Mouse (Mus musculus) stomach, embryonic 16.5 days (tissue): ENCODE results near the gene Stx1b. TPM values are rescaled to one million over a fixed set of nuclear protein-coding genes. Genes with fewer than 3 reads are reported as not detected.

Source experiments
- ATAC-seq: fragments of 200-750 bp; cut with Nextera tagmentation; 2 replicates; pipeline ENCODE4 v1.8.0; 2017; ENCODE audit warnings: moderate number of reproducible peaks, moderate TSS enrichment; ENCODE audit not compliant: insufficient read depth, low FRiP score
- H3K27ac ChIP-seq: fragments of 300-500 bp; sonication (generic); 2 replicates; pipeline ENCODE4 v1.5.1; 2014; ENCODE audit warnings: low read length
- H3K27me3 ChIP-seq: fragments of 300-500 bp; sonication (generic); 2 replicates; pipeline ENCODE4 v1.6.1; 2014; ENCODE audit warnings: low read length, control low read depth, mixed read lengths; ENCODE audit not compliant: control insufficient read depth, insufficient read depth
- H3K36me3 ChIP-seq: fragments of 300-500 bp; sonication (generic); 2 replicates; pipeline ENCODE4 v1.6.1; 2014; ENCODE audit warnings: low read length; ENCODE audit not compliant: control insufficient read depth, insufficient read depth
- H3K4me1 ChIP-seq: fragments of 300-500 bp; sonication (generic); 2 replicates; pipeline ENCODE4 v1.6.1; 2014; ENCODE audit warnings: low read length, control low read depth, mixed read lengths; ENCODE audit not compliant: control insufficient read depth, insufficient read depth
- H3K4me2 ChIP-seq: fragments of 300-500 bp; sonication (generic); 2 replicates; pipeline ENCODE4 v1.6.1; 2014; ENCODE audit warnings: low read depth, low read length, mixed read lengths
- H3K4me3 ChIP-seq: fragments of 300-500 bp; sonication (generic); replicated peaks from 2 replicates; pipeline ENCODE4 v1.5.1; 2014; ENCODE audit warnings: mild to moderate bottlenecking, low read length
- H3K9ac ChIP-seq: fragments of 300-500 bp; sonication (generic); 2 replicates; pipeline ENCODE4 v1.6.1; 2014; ENCODE audit warnings: low read length
- H3K9me3 ChIP-seq: fragments of 300-500 bp; sonication (generic); replicated peaks from 2 replicates; pipeline ENCODE4 v1.6.1; 2016; ENCODE audit warnings: low read length, control low read depth; ENCODE audit not compliant: control insufficient read depth
- WGBS: fragments of 180-500 bp; shearing (Covaris S2); extraction: QIAGEN DNeasy Blood & Tissue Kit; methylation state at CpG from one replicate; pipeline ENCODE4 v1.1.7; 2014; 5-methylcytosine and 5-hydroxymethylcytosine counted together
- polyA plus RNA-seq: library from polyadenylated mRNA; unstranded; fragments of >200 nt; fragmentation: Nextera tagmentation; extraction: Ambion mirVana; gene quantifications from 2 replicates; pipeline ENCODE4 v1.2.1, GENCODE M21; 2015

The Stx1b gene
- polyA plus RNA-seq, 1 experiment from 2014 or later: 3.6 TPM

- Histone ChIP-seq H3K9me3 (no peaks in the 10 kb centered on the region), H3K4me3 (no peak overlapping the region), H3K9ac (no peak overlapping the region), H3K4me2 (no peak overlapping the region), H3K4me1 (peaks cover 3% of the 10 kb centered on the region; the same call in 1 of the 2 replicates), H3K36me3 (no peaks in the 10 kb centered on the region), H3K27ac (no peak overlapping the region), H3K27me3 (no peaks in the 10 kb centered on the region)
- ATAC-seq: no peak
- WGBS: 85% methylated on average over 3 of the region's 3 CpGs
These were observed 12.1 kb downstream of the Stx1b start for GRCm38 (mm10) chr7:127812292-127812691.

DNA sequence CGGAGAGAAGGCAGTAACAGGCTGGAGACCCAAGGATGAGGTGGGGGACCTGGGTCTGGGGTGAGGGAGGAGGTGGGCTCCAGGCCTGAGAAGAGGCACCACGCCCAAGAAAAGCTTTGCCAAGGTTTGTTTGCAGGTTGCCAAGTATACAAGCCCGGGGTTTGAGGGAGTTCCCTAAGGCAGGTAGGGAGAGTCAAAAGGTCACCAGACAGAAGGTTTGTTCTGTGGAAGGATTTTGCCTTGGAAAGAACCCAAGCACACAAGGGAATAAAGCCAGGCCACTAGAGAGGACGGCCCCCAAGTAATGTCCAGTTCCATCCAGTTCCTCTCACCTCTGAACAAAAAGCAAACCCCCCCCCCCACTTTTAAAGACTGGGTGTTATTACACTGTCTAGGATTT is 13.1 kb downstream of the Stx1b start:
- Histone ChIP-seq H3K4me3 (no peak overlapping the region), H3K27ac (no peak overlapping the region), H3K4me1 (peaks cover 3% of the 10 kb centered on the region; the same call in 1 of the 2 replicates), H3K36me3 (no peaks in the 10 kb centered on the region), H3K4me2 (no peak overlapping the region), H3K9ac (no peak overlapping the region), H3K27me3 (no peaks in the 10 kb centered on the region), H3K9me3 (no peaks in the 10 kb centered on the region)
- 79% methylated on average over 4 of the region's 4 CpGs for WGBS
- ATAC-seq: no peak

- no peaks in the 10 kb centered on the region for H3K27me3 ChIP-seq
- 0 out of 2 replicates have a peak, but pooled peaks cover under 1% of the 10 kb centered on the region for H3K4me1 ChIP-seq
- no peaks in the 10 kb centered on the region for H3K36me3 ChIP-seq
- WGBS: 80% methylated on average over 10 of the region's 10 CpGs
- no peak overlapping the region for H3K27ac ChIP-seq
- H3K9me3 ChIP-seq: no peaks in the 10 kb centered on the region
- ATAC-seq: no peak
- no peak overlapping the region for H3K9ac ChIP-seq
- H3K4me3 ChIP-seq: no peak overlapping the region
- no peak overlapping the region for H3K4me2 ChIP-seq
These were observed 13.7 kb downstream of the Stx1b start for GRCm38 (mm10) chr7:127810650-127811049.

DNA sequence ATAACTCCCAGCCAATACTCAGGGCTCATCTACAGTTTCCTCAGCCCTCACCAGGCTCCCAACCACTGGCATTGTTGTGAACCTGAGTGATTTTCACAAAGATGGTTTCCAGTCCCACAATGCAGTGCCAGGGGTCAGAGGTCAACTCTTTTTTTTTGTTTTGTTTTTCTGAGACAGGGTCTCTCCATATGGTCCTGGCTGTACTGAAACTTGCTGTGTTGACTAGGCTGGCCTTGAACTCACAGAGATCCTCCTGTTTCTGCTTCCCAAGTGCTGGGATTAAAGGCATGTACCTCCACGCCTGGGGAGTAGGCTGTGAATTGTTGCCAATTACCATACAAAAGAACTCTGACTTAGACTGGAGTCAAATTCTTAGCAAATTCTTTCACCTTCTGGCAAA is 14.5 kb downstream of the Stx1b start:
- WGBS: 84% methylated on average over 1 of the region's 1 CpGs
- Histone ChIP-seq H3K9ac (no peak overlapping the region), H3K27me3 (no peaks in the 10 kb centered on the region), H3K9me3 (no peaks in the 10 kb centered on the region), H3K4me3 (no peak overlapping the region), H3K4me2 (no peak overlapping the region), H3K27ac (no peak overlapping the region), H3K36me3 (no peaks in the 10 kb centered on the region), H3K4me1 (0 out of 2 replicates have a peak, but pooled peaks cover 3% of the 10 kb centered on the region)
- ATAC-seq: no peak

GRCm38 (mm10) chr7:127808821-127809220 is 15.5 kb downstream of the Stx1b start:
- Histone ChIP-seq H3K27me3 (no peaks in the 10 kb centered on the region), H3K9me3 (no peaks in the 10 kb centered on the region), H3K9ac (no peak overlapping the region), H3K4me3 (no peak overlapping the region), H3K27ac (no peak overlapping the region), H3K36me3 (no peaks in the 10 kb centered on the region), H3K4me1 (0 out of 2 replicates have a peak, but pooled peaks cover 3% of the 10 kb centered on the region), H3K4me2 (no peak overlapping the region)
- 65% methylated on average over 5 of the region's 5 CpGs for WGBS
- no peak for ATAC-seq

- peaks cover 10% of the 10 kb centered on the region for H3K36me3 ChIP-seq
- 91% methylated on average over 17 of the region's 17 CpGs for WGBS
- no peaks in the 10 kb centered on the region for H3K27me3 ChIP-seq
- no peak overlapping the region for H3K4me2 ChIP-seq
- no peak for ATAC-seq
- no peak overlapping the region for H3K4me3 ChIP-seq
- H3K9me3 ChIP-seq: no peaks in the 10 kb centered on the region
- peaks cover 9% of the 10 kb centered on the region; the same call in 1 of the 2 replicates for H3K4me1 ChIP-seq
- H3K27ac ChIP-seq: no peak overlapping the region
- H3K9ac ChIP-seq: no peak overlapping the region
These were observed 22.0 kb downstream of the Stx1b start for GRCm38 (mm10) chr7:127802313-127802712.

- Histone ChIP-seq H3K27me3 (no peaks in the 10 kb centered on the region), H3K36me3 (peaks cover 18% of the 10 kb centered on the region), H3K27ac (peak overlapping the region; percentile 74; the same call in 1 of the 2 replicates), H3K4me3 (peak overlapping the region; percentile 40), H3K4me1 (peaks cover 9% of the 10 kb centered on the region; the same call in 1 of the 2 replicates), H3K9me3 (no peaks in the 10 kb centered on the region), H3K4me2 (peak overlapping the region; percentile 54), H3K9ac (peak overlapping the region; percentile 61)
- no peak for ATAC-seq
- WGBS: 86% methylated on average over 8 of the region's 8 CpGs
These were observed 23.2 kb downstream of the Stx1b start for GRCm38 (mm10) chr7:127801010-127801621.

DNA sequence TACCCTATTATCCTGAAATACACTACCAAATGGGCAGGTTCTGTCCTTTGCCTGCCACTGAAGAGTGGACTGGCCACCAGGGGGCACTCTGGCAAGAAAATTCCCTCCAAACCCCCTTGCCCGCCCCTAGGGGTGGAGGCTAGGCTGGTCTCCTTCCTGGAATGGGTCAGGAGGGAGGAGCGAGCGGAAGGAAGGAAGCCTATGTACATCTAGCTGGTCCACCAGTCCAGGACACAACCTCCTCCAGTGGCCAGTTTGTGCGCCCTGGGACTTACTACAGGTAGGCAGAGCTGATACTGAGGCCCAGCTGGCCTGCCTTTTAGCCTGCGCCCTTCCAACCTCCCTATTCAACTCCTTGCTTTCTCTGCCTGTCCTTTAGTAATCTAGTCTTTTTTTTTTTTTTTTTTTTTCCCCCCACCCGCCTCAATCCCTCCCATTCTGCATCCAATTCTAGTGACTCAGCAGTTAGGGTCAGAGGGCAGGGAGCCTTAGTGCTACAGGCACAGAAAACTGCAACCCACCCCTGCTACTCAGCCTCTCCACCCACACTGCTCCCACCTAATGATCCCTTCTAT is 23.8 kb downstream of the Stx1b start, which contains the start of gene Hsd3b7:
TSS of gene Hsd3b7 (plus strand) at position 170 of the 575 bp plus-strand sequence.
- peaks cover 9% of the 10 kb centered on the region; the same call in 1 of the 2 replicates for H3K4me1 ChIP-seq
- WGBS: 27% methylated on average over 4 of the region's 6 CpGs
- no peaks in the 10 kb centered on the region for H3K27me3 ChIP-seq
- H3K9ac ChIP-seq: peak within 1 kb of the TSS; percentile 61
- H3K9me3 ChIP-seq: no peaks in the 10 kb centered on the region
- peak within 1 kb of the TSS; percentile 74 for H3K27ac ChIP-seq
- H3K36me3 ChIP-seq: peaks cover 24% of the 10 kb centered on the region
- peak; percentile 92 for ATAC-seq
- peak within 1 kb of the TSS; percentile 40 for H3K4me3 ChIP-seq
- H3K4me2 ChIP-seq: peak within 1 kb of the TSS; percentile 54

DNA sequence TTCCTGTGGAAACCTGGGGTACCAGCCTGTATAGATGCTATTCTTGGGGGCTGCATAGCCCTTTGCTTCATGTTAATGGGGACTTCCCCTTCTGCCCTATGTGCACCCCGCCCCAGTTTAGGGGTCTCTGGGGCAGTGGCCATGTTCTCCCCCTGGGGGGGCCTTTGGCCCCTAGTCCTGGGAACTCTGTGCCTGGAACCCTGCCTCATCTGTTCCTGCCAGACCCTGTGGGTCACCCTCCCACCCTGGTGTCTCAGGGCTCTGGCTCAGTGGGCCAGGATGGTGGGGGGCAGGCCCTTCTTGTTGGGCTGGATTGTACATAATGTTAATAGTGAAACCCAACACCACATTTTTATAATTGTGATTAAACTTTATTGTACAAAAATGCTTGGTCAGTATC is 24.6 kb downstream of the Stx1b start:
- WGBS: 95% methylated on average over 1 of the region's 1 CpGs
- Histone ChIP-seq H3K4me1 (peaks cover 6% of the 10 kb centered on the region; the same call in 1 of the 2 replicates), H3K9ac (0 out of 2 replicates have a peak overlapping the region, but pooled peaks have one; percentile 11), H3K27me3 (no peaks in the 10 kb centered on the region), H3K36me3 (peaks cover 32% of the 10 kb centered on the region), H3K9me3 (no peaks in the 10 kb centered on the region), H3K4me2 (no peak overlapping the region), H3K27ac (no peak overlapping the region), H3K4me3 (no peak overlapping the region)
- no peak for ATAC-seq
